Mouse (Mus musculus): Measurements from ENCODE around the gene Emilin2. TPM values are rescaled to one million over a fixed set of nuclear protein-coding genes. Genes with fewer than 3 reads are reported as not detected.

The Emilin2 gene
- polyA plus RNA-seq, 1 experiment from 2014 or later, result 31.3 TPM

DNA sequence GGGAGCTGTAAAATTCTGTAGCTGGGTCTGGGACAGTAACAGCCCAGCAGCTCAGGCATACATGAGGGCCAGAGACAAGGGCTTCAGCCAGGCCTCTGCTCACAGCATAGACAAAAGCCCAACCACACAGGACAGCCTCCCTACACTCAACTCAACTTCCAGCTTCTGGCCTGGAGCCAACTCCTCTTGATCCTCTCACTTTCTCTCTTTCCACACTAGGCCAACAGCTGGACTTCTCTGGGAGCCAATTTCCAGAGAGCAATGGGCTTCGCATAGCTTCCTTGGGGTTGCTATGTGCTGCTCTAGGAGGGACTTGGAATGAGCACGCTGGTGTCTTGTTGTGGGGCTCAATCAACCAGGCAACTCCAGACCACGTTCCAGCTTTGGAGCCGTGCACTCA is 28.5 kb downstream of the Emilin2 start:
- WGBS, result 90% methylated on average over 4 of the region's 4 CpGs
- no peak overlapping the region for H3K4me2 ChIP-seq
- H3K9me3 ChIP-seq (ENCODE audit: control insufficient read depth, low read length), result no peaks in the 10 kb centered on the region
- no peak overlapping the region for H3K27ac ChIP-seq (ENCODE audit: low read depth, low read length)
- no peaks in the 10 kb centered on the region for H3K27me3 ChIP-seq (replicated peaks; ENCODE audit: control insufficient read depth, insufficient read depth, low read length)
- H3K9ac ChIP-seq (ENCODE audit: low read depth, low read length), result no peak overlapping the region
- no peak overlapping the region for H3K4me3 ChIP-seq (ENCODE audit: low read depth, low read length)
- H3K36me3 ChIP-seq (ENCODE audit: control insufficient read depth, insufficient read depth, low read length), result no peaks in the 10 kb centered on the region
- no peak for ATAC-seq (replicated peaks; ENCODE audit: low FRiP score)
- H3K4me1 ChIP-seq (replicated peaks; ENCODE audit: control insufficient read depth, insufficient read depth, low read length), result peaks cover 42% of the 10 kb centered on the region
- no peak for DNase-seq (ENCODE audit: low spot score)

- no peaks in the 10 kb centered on the region for H3K36me3 ChIP-seq (ENCODE audit: control insufficient read depth, insufficient read depth, low read length)
- H3K27ac ChIP-seq (ENCODE audit: low read depth, low read length), result no peak overlapping the region
- H3K4me3 ChIP-seq (ENCODE audit: low read depth, low read length), result no peak overlapping the region
- WGBS, result 92% methylated on average over 9 of the region's 9 CpGs
- H3K4me2 ChIP-seq, result no peak overlapping the region
- no peak for ATAC-seq (replicated peaks; ENCODE audit: low FRiP score)
- peaks cover 42% of the 10 kb centered on the region for H3K4me1 ChIP-seq (replicated peaks; ENCODE audit: control insufficient read depth, insufficient read depth, low read length)
- no peak overlapping the region for H3K9ac ChIP-seq (ENCODE audit: low read depth, low read length)
- H3K9me3 ChIP-seq (ENCODE audit: control insufficient read depth, low read length), result no peaks in the 10 kb centered on the region
- no peaks in the 10 kb centered on the region for H3K27me3 ChIP-seq (replicated peaks; ENCODE audit: control insufficient read depth, insufficient read depth, low read length)
- DNase-seq (ENCODE audit: low spot score), result no peak
Measured at GRCm38 (mm10) chr17:71282716-71283115, 29.1 kb downstream of the Emilin2 start.

DNA sequence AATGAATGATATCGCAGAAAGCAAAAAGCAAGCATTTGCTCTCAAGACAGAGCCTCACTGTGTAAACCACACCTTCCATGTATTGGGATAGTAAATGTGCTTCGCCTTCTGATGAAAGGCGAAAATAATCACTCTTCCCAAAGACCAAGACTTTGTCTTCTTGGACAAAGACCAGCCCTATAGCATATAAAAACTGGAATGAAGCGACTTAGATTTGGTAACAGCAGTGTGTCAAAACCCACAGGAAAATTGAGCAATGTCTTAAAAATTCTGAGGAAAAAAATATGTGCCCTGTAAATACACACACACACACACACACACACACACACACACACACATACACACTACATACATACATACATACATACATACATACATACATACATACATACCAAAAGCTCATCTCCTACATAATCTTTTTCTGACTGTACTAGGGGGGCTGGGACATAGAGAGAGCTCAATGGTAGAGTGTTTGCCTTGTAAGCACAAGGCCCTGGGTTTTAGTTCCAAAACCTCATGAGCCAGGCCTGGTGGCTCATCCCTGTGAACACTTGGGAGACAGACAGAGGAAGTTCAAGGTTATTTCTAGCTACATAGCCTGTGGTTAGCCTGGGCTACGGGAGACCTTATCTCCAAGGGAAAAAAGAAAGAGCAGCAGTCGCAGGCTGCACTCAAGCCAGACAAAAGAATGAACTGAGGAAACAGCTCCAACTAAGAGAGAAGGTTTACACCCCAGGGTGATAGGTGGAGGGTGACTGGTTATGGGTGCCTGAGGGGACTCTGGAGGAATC is 33.9 kb downstream of the Emilin2 start:
- no peaks in the 10 kb centered on the region for H3K27me3 ChIP-seq (replicated peaks; ENCODE audit: control insufficient read depth, insufficient read depth, low read length)
- 77% methylated on average over 6 of the region's 6 CpGs for WGBS
- no peak overlapping the region for H3K4me3 ChIP-seq (ENCODE audit: low read depth, low read length)
- H3K4me1 ChIP-seq (replicated peaks; ENCODE audit: control insufficient read depth, insufficient read depth, low read length), result peaks cover 21% of the 10 kb centered on the region
- H3K9ac ChIP-seq (ENCODE audit: low read depth, low read length), result no peak overlapping the region
- DNase-seq (ENCODE audit: low spot score) (no peak), ATAC-seq (replicated peaks; ENCODE audit: low FRiP score) (no peak)
- H3K4me2 ChIP-seq, result no peak overlapping the region; the same call in 1 of the 2 replicates
- H3K27ac ChIP-seq (ENCODE audit: low read depth, low read length), result peak overlapping the region; percentile 32; the same call in 1 of the 2 replicates
- peaks cover 7% of the 10 kb centered on the region; the same call in 1 of the 2 replicates for H3K36me3 ChIP-seq (ENCODE audit: control insufficient read depth, insufficient read depth, low read length)
- H3K9me3 ChIP-seq (ENCODE audit: control insufficient read depth, low read length), result no peaks in the 10 kb centered on the region

DNA sequence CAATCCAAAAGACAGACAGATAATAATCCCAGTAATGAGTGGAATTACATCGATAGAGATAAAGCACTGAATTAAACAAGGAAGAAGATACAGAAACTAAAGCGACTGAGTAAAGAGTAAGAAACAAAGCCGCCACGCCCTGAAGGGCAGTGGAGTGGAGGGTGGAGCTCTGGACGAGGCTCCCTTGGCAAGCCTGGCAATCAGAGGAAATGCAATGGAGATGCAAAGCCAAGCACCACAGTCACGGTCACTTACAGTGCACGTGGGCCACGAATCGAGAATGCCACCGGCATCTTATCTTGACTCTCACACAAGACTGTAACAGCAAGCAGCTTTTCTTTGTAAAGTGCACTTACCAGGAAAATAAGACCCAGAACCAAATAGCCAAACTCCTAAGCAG is 35.0 kb downstream of the Emilin2 start:
- no peaks in the 10 kb centered on the region for H3K9me3 ChIP-seq (ENCODE audit: control insufficient read depth, low read length)
- DNase-seq (ENCODE audit: low spot score) (no peak), ATAC-seq (replicated peaks; ENCODE audit: low FRiP score) (no peak; the same call in 1 of the 2 replicates)
- H3K36me3 ChIP-seq (ENCODE audit: control insufficient read depth, insufficient read depth, low read length), result peaks cover 7% of the 10 kb centered on the region; the same call in 1 of the 2 replicates
- H3K27ac ChIP-seq (ENCODE audit: low read depth, low read length), result no peak overlapping the region
- WGBS, result 60% methylated on average over 10 of the region's 10 CpGs
- H3K27me3 ChIP-seq (replicated peaks; ENCODE audit: control insufficient read depth, insufficient read depth, low read length), result no peaks in the 10 kb centered on the region
- H3K4me1 ChIP-seq (replicated peaks; ENCODE audit: control insufficient read depth, insufficient read depth, low read length), result peaks cover 21% of the 10 kb centered on the region
- H3K4me2 ChIP-seq, result no peak overlapping the region
- H3K9ac ChIP-seq (ENCODE audit: low read depth, low read length), result no peak overlapping the region
- H3K4me3 ChIP-seq (ENCODE audit: low read depth, low read length), result no peak overlapping the region

DNA sequence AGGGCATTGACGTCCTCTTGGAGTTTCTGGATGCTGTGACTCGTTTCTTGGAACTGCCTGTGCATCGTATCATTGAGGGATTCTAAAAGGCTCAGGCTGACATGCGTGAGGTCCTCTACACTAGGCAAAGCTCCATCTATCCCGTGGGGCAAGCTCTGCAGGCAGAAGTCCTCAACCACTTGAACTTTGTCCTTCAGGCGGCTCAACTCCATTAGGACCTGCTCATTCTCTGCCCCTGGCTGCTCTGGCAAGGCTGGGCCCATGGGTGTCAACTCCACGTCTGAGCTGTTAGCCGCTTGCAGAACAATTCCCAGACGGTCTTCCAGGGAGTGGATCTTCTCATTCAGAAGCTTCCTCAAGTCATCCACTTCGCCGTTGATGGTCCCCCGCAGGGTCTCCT is 37.9 kb downstream of the Emilin2 start:
- H3K9me3 ChIP-seq (ENCODE audit: control insufficient read depth, low read length), result no peaks in the 10 kb centered on the region
- H3K27ac ChIP-seq (ENCODE audit: low read depth, low read length), result no peak overlapping the region
- peaks cover 27% of the 10 kb centered on the region for H3K4me1 ChIP-seq (replicated peaks; ENCODE audit: control insufficient read depth, insufficient read depth, low read length)
- no peaks in the 10 kb centered on the region for H3K27me3 ChIP-seq (replicated peaks; ENCODE audit: control insufficient read depth, insufficient read depth, low read length)
- 90% methylated on average over 12 of the region's 12 CpGs for WGBS
- DNase-seq (ENCODE audit: low spot score) (no peak), ATAC-seq (replicated peaks; ENCODE audit: low FRiP score) (no peak)
- H3K4me2 ChIP-seq, result no peak overlapping the region
- no peak overlapping the region for H3K9ac ChIP-seq (ENCODE audit: low read depth, low read length)
- no peak overlapping the region for H3K4me3 ChIP-seq (ENCODE audit: low read depth, low read length)
- H3K36me3 ChIP-seq (ENCODE audit: control insufficient read depth, insufficient read depth, low read length), result peaks cover 7% of the 10 kb centered on the region; the same call in 1 of the 2 replicates

GRCm38 (mm10) chr17:71268599-71268998 is 43.2 kb downstream of the Emilin2 start:
- ATAC-seq (replicated peaks; ENCODE audit: low FRiP score), result peak; percentile 95
- WGBS, result 37% methylated on average over 3 of the region's 3 CpGs
- Histone ChIP-seq H3K9me3 (ENCODE audit: control insufficient read depth, low read length) (no peaks in the 10 kb centered on the region), H3K4me1 (replicated peaks; ENCODE audit: control insufficient read depth, insufficient read depth, low read length) (peaks cover 50% of the 10 kb centered on the region), H3K27me3 (replicated peaks; ENCODE audit: control insufficient read depth, insufficient read depth, low read length) (no peaks in the 10 kb centered on the region), H3K4me3 (ENCODE audit: low read depth, low read length) (no peak overlapping the region; the same call in 1 of the 2 replicates), H3K27ac (ENCODE audit: low read depth, low read length) (peak overlapping the region; percentile 77), H3K9ac (ENCODE audit: low read depth, low read length) (peak overlapping the region; percentile 46), H3K36me3 (ENCODE audit: control insufficient read depth, insufficient read depth, low read length) (peaks cover 4% of the 10 kb centered on the region; the same call in 1 of the 2 replicates), H3K4me2 (peak overlapping the region; percentile 38)
- no peak for DNase-seq (ENCODE audit: low spot score)

DNA sequence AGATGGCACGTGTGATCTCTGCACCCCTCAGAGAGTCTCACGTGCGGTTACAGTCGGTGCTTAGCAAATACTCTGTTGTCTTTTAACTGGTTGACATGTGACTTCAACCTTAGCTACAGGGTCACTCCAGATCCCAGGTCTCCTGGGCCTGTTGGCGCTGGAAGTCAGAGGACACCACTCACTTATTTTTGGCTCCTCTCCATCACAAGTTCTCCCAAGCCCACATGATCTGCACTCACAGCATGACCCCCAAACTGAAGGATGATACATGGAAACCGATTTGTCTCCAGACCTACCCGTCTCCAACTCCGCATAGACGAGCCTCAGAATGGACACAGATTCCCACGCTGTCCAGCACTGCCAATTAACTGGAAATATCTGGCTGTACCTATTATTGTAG is 43.6 kb downstream of the Emilin2 start:
- no peak; the same call in 1 of the 2 replicates for ATAC-seq (replicated peaks; ENCODE audit: low FRiP score)
- Histone ChIP-seq H3K9ac (ENCODE audit: low read depth, low read length) (peak overlapping the region; percentile 59), H3K4me1 (replicated peaks; ENCODE audit: control insufficient read depth, insufficient read depth, low read length) (peaks cover 55% of the 10 kb centered on the region), H3K4me3 (ENCODE audit: low read depth, low read length) (peak overlapping the region; percentile 26), H3K9me3 (ENCODE audit: control insufficient read depth, low read length) (no peaks in the 10 kb centered on the region), H3K36me3 (ENCODE audit: control insufficient read depth, insufficient read depth, low read length) (peaks cover under 1% of the 10 kb centered on the region; the same call in 1 of the 2 replicates), H3K27me3 (replicated peaks; ENCODE audit: control insufficient read depth, insufficient read depth, low read length) (no peaks in the 10 kb centered on the region), H3K4me2 (peak overlapping the region; percentile 38), H3K27ac (ENCODE audit: low read depth, low read length) (peak overlapping the region; percentile 77)
- no peak for DNase-seq (ENCODE audit: low spot score)
- WGBS, result 74% methylated on average over 10 of the region's 10 CpGs

GRCm38 (mm10) chr17:71267374-71267773 is 44.4 kb downstream of the Emilin2 start:
- no peaks in the 10 kb centered on the region for H3K36me3 ChIP-seq (ENCODE audit: control insufficient read depth, insufficient read depth, low read length)
- no peaks in the 10 kb centered on the region for H3K9me3 ChIP-seq (ENCODE audit: control insufficient read depth, low read length)
- ATAC-seq (replicated peaks; ENCODE audit: low FRiP score) (no peak), DNase-seq (ENCODE audit: low spot score) (no peak)
- peak overlapping the region; percentile 59 for H3K9ac ChIP-seq (ENCODE audit: low read depth, low read length)
- peak overlapping the region; percentile 38 for H3K4me2 ChIP-seq
- peak overlapping the region; percentile 26 for H3K4me3 ChIP-seq (ENCODE audit: low read depth, low read length)
- H3K4me1 ChIP-seq (replicated peaks; ENCODE audit: control insufficient read depth, insufficient read depth, low read length), result peaks cover 60% of the 10 kb centered on the region
- WGBS, result 77% methylated on average over 8 of the region's 8 CpGs
- no peaks in the 10 kb centered on the region for H3K27me3 ChIP-seq (replicated peaks; ENCODE audit: control insufficient read depth, insufficient read depth, low read length)
- peak overlapping the region; percentile 77 for H3K27ac ChIP-seq (ENCODE audit: low read depth, low read length)

All from liver, embryonic 11.5 days (tissue).